Comparison of ENCODE assay signal across 8 mouse cellular contexts in genomic region chr1:38766661-38767572, GRCm38 (mm10).
DNase-seq lines count a peak whose midpoint lies in the region; ATAC-seq and TF ChIP-seq lines count a peak whose summit lies in the region.

No protein-coding gene starts in this region.

- no peak overlapping the region for H3K27ac ChIP-seq in intestine, postnatal 0 days (ENCODE audit: low read depth, low read length)
- H3K27ac ChIP-seq in lung, embryonic 14.5 days (ENCODE audit: low read depth): peak overlapping the region; percentile 92

- WGBS in intestine, postnatal 0 days: 33% methylated on average over 18 of the region's 18 CpGs
- WGBS in lung, embryonic 14.5 days: 12% methylated on average over 18 of the region's 18 CpGs

- no peaks in the 10 kb centered on the region for H3K4me1 ChIP-seq in intestine, postnatal 0 days (replicated peaks; ENCODE audit: control insufficient read depth, insufficient read depth, low read length)
- H3K4me1 ChIP-seq in lung, embryonic 14.5 days (ENCODE audit: insufficient read depth): peaks cover 17% of the 10 kb centered on the region

- no peaks in the 10 kb centered on the region for H3K27me3 ChIP-seq in intestine, postnatal 0 days (replicated peaks; ENCODE audit: control insufficient read depth, insufficient read depth, low read length)
- no peaks in the 10 kb centered on the region for H3K27me3 ChIP-seq in lung, embryonic 14.5 days (ENCODE audit: insufficient read depth, low read length)

- H3K36me3 ChIP-seq in intestine, postnatal 0 days (ENCODE audit: control insufficient read depth, insufficient read depth): no peaks in the 10 kb centered on the region
- no peaks in the 10 kb centered on the region for H3K36me3 ChIP-seq in lung, embryonic 14.5 days (ENCODE audit: insufficient read depth)

- peak; percentile 93 for DNase-seq in heart, adult 11 months
- DNase-seq in heart, adult 8-10 months (ENCODE audit: low spot score): no peak
- DNase-seq in heart, adult 18-20 months: peak; percentile 28 to 45
- DNase-seq in lung, embryonic 14.5 days: peak; percentile 92
- DNase-seq in ovary, postnatal 14 days (ENCODE audit: low spot score): peak; percentile 66
- DNase-seq in cerebellum, adult 9-11 months: no peak
- no peak for DNase-seq in T-cell, adult 2 months (ENCODE audit: low spot score)

- no peak for ATAC-seq in intestine, postnatal 0 days
- peak; percentile 93 for ATAC-seq in lung, embryonic 14.5 days (ENCODE audit: insufficient read depth)

- H3K4me2 ChIP-seq in intestine, postnatal 0 days (replicated peaks; ENCODE audit: low read depth): peak overlapping the region; percentile 14; the same call in 1 of the 2 replicates
- peak overlapping the region; percentile 57 for H3K4me2 ChIP-seq in lung, embryonic 14.5 days

- H3K9me3 ChIP-seq in intestine, postnatal 0 days (ENCODE audit: control insufficient read depth): no peaks in the 10 kb centered on the region
- H3K9me3 ChIP-seq in lung, embryonic 14.5 days (ENCODE audit: low read depth, low read length): no peaks in the 10 kb centered on the region

- no peak for TF ChIP-seq CTCF in intestine, postnatal 0 days (IDR thresholded peaks at IDR 0.05; ENCODE audit: low read depth)
- no peak for TF ChIP-seq CTCF in lung, embryonic 14.5 days (IDR thresholded peaks at IDR 0.05; ENCODE audit: low read depth)

- no peak overlapping the region for H3K4me3 ChIP-seq in intestine, postnatal 0 days (ENCODE audit: low read depth, low read length)
- peak overlapping the region; percentile 28 for H3K4me3 ChIP-seq in lung, embryonic 14.5 days (ENCODE audit: low read depth, low read length)

- H3K9ac ChIP-seq in intestine, postnatal 0 days (ENCODE audit: low read depth, low read length): no peak overlapping the region
- peak overlapping the region; percentile 37 for H3K9ac ChIP-seq in lung, embryonic 14.5 days

Comparison
In these comparisons a context has a peak if more than half of its experiments do, and no peak if none do; other contexts are left out.
1. DNase-seq: peak in heart, adult 11 months (single experiment), heart, adult 18-20 months (2 of 2), lung, embryonic 14.5 days (single experiment) and ovary, postnatal 14 days (single experiment); none in heart, adult 8-10 months (single experiment), cerebellum, adult 9-11 months (single experiment) and T-cell, adult 2 months (single experiment).